20 mouse cellular contexts compared by ENCODE assay signal in genomic region chr7:30590927-30591604, GRCm38 (mm10). TPM values are rescaled to one million over a fixed set of nuclear protein-coding genes. Genes with fewer than 3 reads are reported as not detected.
DNase-seq lines count a peak whose midpoint lies in the region; ATAC-seq and TF ChIP-seq lines count a peak whose summit lies in the region.
"Had no signal": no experiment of that assay in that cellular context is flagged by ENCODE, and none has a peak within 500 bp of the region (broad histone marks: within the 10 kb centered on the region; RNA-seq: fewer than 3 reads in every experiment).

No protein-coding gene starts in this region.

- H3K4me2 ChIP-seq in hindbrain, embryonic 11.5 days (replicated peaks; ENCODE audit: low read depth, low read length): no peak overlapping the region
- H3K4me2 ChIP-seq in midbrain, embryonic 13.5 days (replicated peaks): no peak overlapping the region
- H3K4me2 ChIP-seq in midbrain, postnatal 0 days (ENCODE audit: low read depth, low read length, poor library complexity, severe bottlenecking): no peak overlapping the region
- no peak overlapping the region for H3K4me2 ChIP-seq in limb, embryonic 15.5 days
- H3K4me2 ChIP-seq: heart, embryonic 12.5 days; limb, embryonic 12.5 days had no signal

- 84% methylated on average over 9 of the region's 9 CpGs for WGBS in hindbrain, embryonic 10.5 days
- WGBS in hindbrain, embryonic 11.5 days: 86% methylated on average over 9 of the region's 9 CpGs
- WGBS in midbrain, embryonic 13.5 days: 84% methylated on average over 9 of the region's 9 CpGs
- 89% methylated on average over 9 of the region's 9 CpGs for WGBS in midbrain, postnatal 0 days
- 85% methylated on average over 9 of the region's 9 CpGs for WGBS in limb, embryonic 15.5 days

- H3K4me3 ChIP-seq in hindbrain, embryonic 10.5 days: no peak overlapping the region
- no peak overlapping the region for H3K4me3 ChIP-seq in hindbrain, embryonic 11.5 days (ENCODE audit: low read depth, low read length)
- no peak overlapping the region for H3K4me3 ChIP-seq in midbrain, embryonic 13.5 days (replicated peaks)
- no peak overlapping the region for H3K4me3 ChIP-seq in midbrain, postnatal 0 days (ENCODE audit: low read depth, low read length)
- H3K4me3 ChIP-seq in limb, embryonic 15.5 days: no peak overlapping the region
- H3K4me3 ChIP-seq: heart, embryonic 12.5 days; lung, embryonic 15.5 days had no signal

- ATAC-seq in hindbrain, embryonic 11.5 days (ENCODE audit: low FRiP score): no peak
- no peak for ATAC-seq in midbrain, embryonic 13.5 days
- ATAC-seq in midbrain, postnatal 0 days (ENCODE audit: low FRiP score): no peak
- ATAC-seq in limb, embryonic 15.5 days (ENCODE audit: insufficient number of reproducible peaks, low FRiP score, low TSS enrichment, low read depth): no peak

- H3K9me3 ChIP-seq in hindbrain, embryonic 10.5 days: no peaks in the 10 kb centered on the region
- no peaks in the 10 kb centered on the region for H3K9me3 ChIP-seq in hindbrain, embryonic 11.5 days (ENCODE audit: control insufficient read depth, low read length)
- H3K9me3 ChIP-seq in midbrain, embryonic 13.5 days: no peaks in the 10 kb centered on the region
- H3K9me3 ChIP-seq in midbrain, postnatal 0 days (ENCODE audit: low read length): no peaks in the 10 kb centered on the region
- no peaks in the 10 kb centered on the region for H3K9me3 ChIP-seq in limb, embryonic 15.5 days
- H3K9me3 ChIP-seq: heart, embryonic 12.5 days; limb, embryonic 12.5 days; lung, embryonic 15.5 days had no signal

- H3K9ac ChIP-seq in hindbrain, embryonic 11.5 days (ENCODE audit: low read depth, low read length): no peak overlapping the region
- peak overlapping the region; percentile 37; the same call in 1 of the 2 replicates for H3K9ac ChIP-seq in midbrain, embryonic 13.5 days (replicated peaks)
- H3K9ac ChIP-seq in midbrain, postnatal 0 days (replicated peaks; ENCODE audit: low read length, poor library complexity, severe bottlenecking): no peak overlapping the region
- 0 out of 2 replicates have a peak overlapping the region, but pooled peaks have one; percentile 10 for H3K9ac ChIP-seq in limb, embryonic 15.5 days
- H3K9ac ChIP-seq: heart, embryonic 12.5 days; limb, embryonic 12.5 days had no signal

- no peaks in the 10 kb centered on the region for H3K27me3 ChIP-seq in hindbrain, embryonic 10.5 days (ENCODE audit: insufficient read depth, poor library complexity, severe bottlenecking)
- H3K27me3 ChIP-seq in hindbrain, embryonic 11.5 days (ENCODE audit: control insufficient read depth, insufficient read depth, low read length): no peaks in the 10 kb centered on the region
- no peaks in the 10 kb centered on the region for H3K27me3 ChIP-seq in midbrain, embryonic 13.5 days
- H3K27me3 ChIP-seq in midbrain, postnatal 0 days (ENCODE audit: insufficient read depth, low read length): no peaks in the 10 kb centered on the region
- H3K27me3 ChIP-seq in limb, embryonic 15.5 days: 0 out of 2 replicates have a peak, but pooled peaks cover 7% of the 10 kb centered on the region
- H3K27me3 ChIP-seq: lung, embryonic 15.5 days had no signal

- peaks cover 10% of the 10 kb centered on the region for H3K36me3 ChIP-seq in hindbrain, embryonic 10.5 days
- H3K36me3 ChIP-seq in hindbrain, embryonic 11.5 days (ENCODE audit: control insufficient read depth, insufficient read depth, low read length): no peaks in the 10 kb centered on the region
- H3K36me3 ChIP-seq in midbrain, embryonic 13.5 days: peaks cover 8% of the 10 kb centered on the region
- peaks cover under 1% of the 10 kb centered on the region; the same call in 1 of the 2 replicates for H3K36me3 ChIP-seq in midbrain, postnatal 0 days (ENCODE audit: insufficient read depth, low read length)
- peaks cover 5% of the 10 kb centered on the region; the same call in 1 of the 2 replicates for H3K36me3 ChIP-seq in limb, embryonic 15.5 days

- DNase-seq in adrenal gland, adult 2 months: peak; percentile 49
- no peak for DNase-seq in adrenal gland, postnatal 25 days
- DNase-seq in hindbrain, embryonic 10.5 days (ENCODE audit: low spot score): no peak
- DNase-seq in hindbrain, embryonic 11.5 days (ENCODE audit: low spot score): no peak
- DNase-seq in midbrain, postnatal 0 days (ENCODE audit: low spot score): no peak
- DNase-seq in right cerebral cortex, adult 2 months (ENCODE audit: low spot score in 2 of 2): no peak
- DNase-seq: cerebellum, adult 2 months; embryo, embryonic 11 days; gastrocnemius, postnatal 14 days; kidney, adult 2 months; kidney, postnatal 4 days; thymus, postnatal 4 days had no signal

- no peak for TF ChIP-seq CTCF in midbrain, postnatal 0 days (IDR thresholded peaks at IDR 0.05)

- peak overlapping the region; percentile 23; the same call in 1 of the 2 replicates for H3K27ac ChIP-seq in hindbrain, embryonic 10.5 days
- no peak overlapping the region for H3K27ac ChIP-seq in hindbrain, embryonic 11.5 days (ENCODE audit: low read depth, low read length)
- H3K27ac ChIP-seq in midbrain, embryonic 13.5 days: no peak overlapping the region
- no peak overlapping the region for H3K27ac ChIP-seq in midbrain, postnatal 0 days (ENCODE audit: low read depth, low read length)
- no peak overlapping the region for H3K27ac ChIP-seq in limb, embryonic 15.5 days
- H3K27ac ChIP-seq: limb, embryonic 12.5 days had no signal

- peaks cover 39% of the 10 kb centered on the region for H3K4me1 ChIP-seq in hindbrain, embryonic 10.5 days (replicated peaks)
- peaks cover 5% of the 10 kb centered on the region for H3K4me1 ChIP-seq in hindbrain, embryonic 11.5 days (replicated peaks; ENCODE audit: control insufficient read depth, insufficient read depth, low read length)
- peaks cover 35% of the 10 kb centered on the region for H3K4me1 ChIP-seq in midbrain, embryonic 13.5 days (replicated peaks)
- peaks cover 9% of the 10 kb centered on the region; the same call in 1 of the 2 replicates for H3K4me1 ChIP-seq in midbrain, postnatal 0 days (ENCODE audit: insufficient read depth, low read length)
- H3K4me1 ChIP-seq in limb, embryonic 15.5 days: peaks cover 25% of the 10 kb centered on the region

RNA-seq across cellular contexts. Expression of gene Kmt2b, which starts 2.5 kb away (rescaled TPM):
- total RNA-seq in adrenal gland, adult 2 months (2021): 10 to 100 TPM; 28.5 to 41.4 TPM
- 50.2 and 50.4 TPM in 2 replicates for polyA plus RNA-seq in adrenal gland, adult 2 months (2012; rRNA removed)
- total RNA-seq in adrenal gland, postnatal 25 days (2021): 60.7 and 73.7 TPM in 2 replicates
- 9.6 and 11.0 TPM in 2 replicates for polyA plus RNA-seq in hindbrain, embryonic 10.5 days (2016; fragmentation: Nextera tagmentation; extraction: Ambion mirVana)
- 11.1 and 13.2 TPM in 2 replicates for polyA plus RNA-seq in hindbrain, embryonic 11.5 days (2014; fragmentation: Nextera tagmentation; extraction: Ambion mirVana)
- 12.9 and 13.3 TPM in 2 replicates for polyA plus RNA-seq in midbrain, embryonic 13.5 days (2015; fragmentation: Nextera tagmentation; extraction: Ambion mirVana)
- total RNA-seq in midbrain, postnatal 0 days (2014; rRNA removed): 38.8 and 39.5 TPM in 2 replicates
- 5.3 and 8.3 TPM in 2 replicates for polyA plus RNA-seq in midbrain, postnatal 0 days (2015; fragmentation: Nextera tagmentation; extraction: Ambion mirVana)
- polyA plus RNA-seq in limb, embryonic 15.5 days (2015; fragmentation: Nextera tagmentation; extraction: Ambion mirVana): 7.3 and 8.1 TPM in 2 replicates

RNA-seq across cellular contexts. Expression of gene Zbtb32, which starts 7.6 kb away (rescaled TPM):
- under 1 TPM in 1 of 2 experiments, not detected in 1; 0.46 TPM for total RNA-seq in adrenal gland, adult 2 months (2021)
- polyA plus RNA-seq in adrenal gland, adult 2 months (2012; rRNA removed): 0.44 and 0.45 TPM in 2 replicates
- total RNA-seq in adrenal gland, postnatal 25 days (2021): 0.33 and 0.71 TPM in 2 replicates
- 0.20 and 0.21 TPM in 2 replicates for polyA plus RNA-seq in hindbrain, embryonic 10.5 days (2016; fragmentation: Nextera tagmentation; extraction: Ambion mirVana)
- 0.24 and 1.2 TPM in 2 replicates for polyA plus RNA-seq in hindbrain, embryonic 11.5 days (2014; fragmentation: Nextera tagmentation; extraction: Ambion mirVana)
- polyA plus RNA-seq in midbrain, embryonic 13.5 days (2015; fragmentation: Nextera tagmentation; extraction: Ambion mirVana): 0.14 and 0.31 TPM in 2 replicates
- not detected in 2 replicates for total RNA-seq in midbrain, postnatal 0 days (2014; rRNA removed)
- polyA plus RNA-seq in midbrain, postnatal 0 days (2015; fragmentation: Nextera tagmentation; extraction: Ambion mirVana): 0.22 and 0.39 TPM in 2 replicates
- polyA plus RNA-seq in limb, embryonic 15.5 days (2015; fragmentation: Nextera tagmentation; extraction: Ambion mirVana): 3.0 and 4.2 TPM in 2 replicates
- total RNA-seq: gastrocnemius, postnatal 14 days; heart, postnatal 4 days; megakaryocyte progenitor cell, adult 5-6 weeks had no signal
- polyA plus RNA-seq: cerebellum, adult 2 months; frontal cortex, adult 2 months had no signal

RNA-seq across cellular contexts. Expression of gene Upk1a, which starts 21.6 kb away (rescaled TPM):
- total RNA-seq in adrenal gland, adult 2 months (2021): under 1 TPM in 1 of 2 experiments, not detected in 1; 0.21 TPM
- polyA plus RNA-seq in adrenal gland, adult 2 months (2012; rRNA removed): 1.3 and 1.5 TPM in 2 replicates
- 0.36 TPM in 1 of 2 replicates, not detected in the other for total RNA-seq in adrenal gland, postnatal 25 days (2021)
- polyA plus RNA-seq in hindbrain, embryonic 10.5 days (2016; fragmentation: Nextera tagmentation; extraction: Ambion mirVana): 0.52 and 1.2 TPM in 2 replicates
- 0.54 and 1.2 TPM in 2 replicates for polyA plus RNA-seq in hindbrain, embryonic 11.5 days (2014; fragmentation: Nextera tagmentation; extraction: Ambion mirVana)
- 0.46 and 0.73 TPM in 2 replicates for polyA plus RNA-seq in midbrain, embryonic 13.5 days (2015; fragmentation: Nextera tagmentation; extraction: Ambion mirVana)
- total RNA-seq in midbrain, postnatal 0 days (2014; rRNA removed): 0.76 and 1.5 TPM in 2 replicates
- polyA plus RNA-seq in midbrain, postnatal 0 days (2015; fragmentation: Nextera tagmentation; extraction: Ambion mirVana): 0.65 and 0.84 TPM in 2 replicates
- polyA plus RNA-seq in limb, embryonic 15.5 days (2015; fragmentation: Nextera tagmentation; extraction: Ambion mirVana): 0.45 and 0.58 TPM in 2 replicates

RNA-seq across cellular contexts. Expression of gene Igflr1, which starts 25.8 kb away (rescaled TPM):
- total RNA-seq in adrenal gland, adult 2 months (2021): 1 to 10 TPM; 3.0 to 3.8 TPM
- 6.9 and 10.1 TPM in 2 replicates for polyA plus RNA-seq in adrenal gland, adult 2 months (2012; rRNA removed)
- total RNA-seq in adrenal gland, postnatal 25 days (2021): 4.4 and 6.7 TPM in 2 replicates
- polyA plus RNA-seq in hindbrain, embryonic 10.5 days (2016; fragmentation: Nextera tagmentation; extraction: Ambion mirVana): 6.2 and 6.7 TPM in 2 replicates
- polyA plus RNA-seq in hindbrain, embryonic 11.5 days (2014; fragmentation: Nextera tagmentation; extraction: Ambion mirVana): 3.0 and 3.6 TPM in 2 replicates
- polyA plus RNA-seq in midbrain, embryonic 13.5 days (2015; fragmentation: Nextera tagmentation; extraction: Ambion mirVana): 4.8 and 6.6 TPM in 2 replicates
- total RNA-seq in midbrain, postnatal 0 days (2014; rRNA removed): 0.99 and 1.9 TPM in 2 replicates
- polyA plus RNA-seq in midbrain, postnatal 0 days (2015; fragmentation: Nextera tagmentation; extraction: Ambion mirVana): 3.1 and 5.6 TPM in 2 replicates
- 3.0 and 3.5 TPM in 2 replicates for polyA plus RNA-seq in limb, embryonic 15.5 days (2015; fragmentation: Nextera tagmentation; extraction: Ambion mirVana)

RNA-seq across cellular contexts. Expression of gene Psenen, which starts 27.6 kb away (rescaled TPM):
- 100 to 1,000 TPM; 185 to 190 TPM for total RNA-seq in adrenal gland, adult 2 months (2021)
- 88.6 and 123 TPM in 2 replicates for polyA plus RNA-seq in adrenal gland, adult 2 months (2012; rRNA removed)
- 148 and 160 TPM in 2 replicates for total RNA-seq in adrenal gland, postnatal 25 days (2021)
- polyA plus RNA-seq in hindbrain, embryonic 10.5 days (2016; fragmentation: Nextera tagmentation; extraction: Ambion mirVana): 131 and 140 TPM in 2 replicates
- 104 and 105 TPM in 2 replicates for polyA plus RNA-seq in hindbrain, embryonic 11.5 days (2014; fragmentation: Nextera tagmentation; extraction: Ambion mirVana)
- polyA plus RNA-seq in midbrain, embryonic 13.5 days (2015; fragmentation: Nextera tagmentation; extraction: Ambion mirVana): 131 and 133 TPM in 2 replicates
- total RNA-seq in midbrain, postnatal 0 days (2014; rRNA removed): 63.8 and 133 TPM in 2 replicates
- polyA plus RNA-seq in midbrain, postnatal 0 days (2015; fragmentation: Nextera tagmentation; extraction: Ambion mirVana): 135 and 144 TPM in 2 replicates
- polyA plus RNA-seq in limb, embryonic 15.5 days (2015; fragmentation: Nextera tagmentation; extraction: Ambion mirVana): 126 and 146 TPM in 2 replicates

Comparison
In these comparisons a context has a peak if more than half of its experiments do, and no peak if none do; other contexts are left out.
1. H3K9ac ChIP-seq: peak in midbrain, embryonic 13.5 days (single experiment) and limb, embryonic 15.5 days (single experiment); none in hindbrain, embryonic 11.5 days (single experiment) and midbrain, postnatal 0 days (single experiment).